ENCODE assay signal across 39 mouse cellular contexts in the genomic region with DNA sequence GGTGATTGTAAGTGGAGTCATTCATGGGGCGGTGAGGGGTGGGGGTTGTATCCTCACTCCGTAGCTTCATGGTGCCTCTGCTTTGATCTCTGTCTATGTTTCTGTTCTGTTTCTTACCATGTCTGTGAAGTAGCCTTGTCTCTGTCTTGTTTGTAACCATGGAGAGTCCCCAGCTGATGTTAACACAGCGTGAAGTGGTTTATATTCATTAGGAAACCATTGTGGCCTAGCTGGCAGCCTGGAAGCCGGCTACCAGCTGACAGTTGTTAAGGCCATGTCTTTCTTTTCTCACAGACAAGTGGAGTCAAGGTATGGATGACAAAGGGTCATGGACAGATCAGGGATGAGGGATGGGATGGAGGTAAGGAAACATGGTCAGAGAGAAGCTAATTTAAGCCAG. TPM values are rescaled to one million over a fixed set of nuclear protein-coding genes. Genes with fewer than 3 reads are reported as not detected.
DNase-seq lines count a peak whose midpoint lies in the region; ATAC-seq and TF ChIP-seq lines count a peak whose summit lies in the region.
"Had no signal": no experiment of that assay in that cellular context is flagged by ENCODE, and none has a peak within 500 bp of the region (broad histone marks: within the 10 kb centered on the region; RNA-seq: fewer than 3 reads in every experiment).

No protein-coding gene starts in this region.

- 0 out of 2 replicates have a peak, but pooled peaks have one; percentile 19 for ATAC-seq in midbrain, embryonic 11.5 days (ENCODE audit: low FRiP score)
- ATAC-seq in midbrain, embryonic 16.5 days, result no peak
- peak; percentile 34; the same call in 1 of the 2 replicates for ATAC-seq in neural tube, embryonic 13.5 days (ENCODE audit: low read depth)
- ATAC-seq: activated CD4-positive, CD25-positive, alpha-beta regulatory T cell, adult 4 months; forebrain, embryonic 16.5 days; inflammation-experienced regulatory T-cells, adult 6 months; lung, postnatal 0 days had no signal

- no peak overlapping the region for H3K4me3 ChIP-seq in midbrain, embryonic 11.5 days (ENCODE audit: low read depth, low read length)
- no peak overlapping the region for H3K4me3 ChIP-seq in midbrain, embryonic 16.5 days (ENCODE audit: low read depth, low read length)
- H3K4me3 ChIP-seq in neural tube, embryonic 13.5 days, result no peak overlapping the region
- H3K4me3 ChIP-seq: erythroblast, embryonic 14.5 days; gastrocnemius, adult 2 months; heart, adult 2 months; heart, embryonic 12.5 days; kidney, embryonic 15.5 days; layer of hippocampus, adult 2 months; limb, embryonic 15.5 days; liver, embryonic 13.5 days; megakaryocyte, embryonic 14.5 days had no signal

- TF ChIP-seq CTCF in brain, embryonic 14.5 days (IDR thresholded peaks at IDR 0.05; ENCODE audit: borderline replicate concordance, extremely low read depth, insufficient read depth, insufficient read length), result no peak

- no peaks in the 10 kb centered on the region for H3K9me3 ChIP-seq in midbrain, embryonic 11.5 days (ENCODE audit: control insufficient read depth, low read length)
- no peaks in the 10 kb centered on the region for H3K9me3 ChIP-seq in midbrain, embryonic 16.5 days (replicated peaks; ENCODE audit: control insufficient read depth, low read length, poor library complexity, severe bottlenecking)
- no peaks in the 10 kb centered on the region for H3K9me3 ChIP-seq in neural tube, embryonic 13.5 days
- H3K9me3 ChIP-seq: heart, embryonic 12.5 days; kidney, embryonic 15.5 days; limb, embryonic 15.5 days; liver, embryonic 13.5 days had no signal

- H3K9ac ChIP-seq in midbrain, embryonic 11.5 days (ENCODE audit: low read length), result no peak overlapping the region
- H3K9ac ChIP-seq in midbrain, embryonic 16.5 days (ENCODE audit: low read depth, low read length), result no peak overlapping the region
- H3K9ac ChIP-seq in neural tube, embryonic 13.5 days, result no peak overlapping the region
- H3K9ac ChIP-seq: heart, embryonic 12.5 days; kidney, embryonic 15.5 days; limb, embryonic 15.5 days; liver, embryonic 13.5 days had no signal

- no peaks in the 10 kb centered on the region for H3K36me3 ChIP-seq in midbrain, embryonic 11.5 days (ENCODE audit: control insufficient read depth, insufficient read depth, low read length)
- no peaks in the 10 kb centered on the region for H3K36me3 ChIP-seq in midbrain, embryonic 16.5 days (ENCODE audit: control insufficient read depth, insufficient read depth, low read length)
- no peaks in the 10 kb centered on the region for H3K36me3 ChIP-seq in neural tube, embryonic 13.5 days
- H3K36me3 ChIP-seq: heart, embryonic 12.5 days; kidney, embryonic 15.5 days; limb, embryonic 15.5 days; liver, embryonic 13.5 days had no signal

- no peaks in the 10 kb centered on the region for H3K4me1 ChIP-seq in midbrain, embryonic 11.5 days (ENCODE audit: control insufficient read depth, insufficient read depth, low read length)
- peaks cover 3% of the 10 kb centered on the region for H3K4me1 ChIP-seq in midbrain, embryonic 16.5 days (ENCODE audit: control insufficient read depth, insufficient read depth, low read length)
- H3K4me1 ChIP-seq in neural tube, embryonic 13.5 days (replicated peaks), result peaks cover 18% of the 10 kb centered on the region
- H3K4me1 ChIP-seq: heart, embryonic 12.5 days; limb, embryonic 15.5 days; liver, embryonic 13.5 days; megakaryocyte, embryonic 14.5 days had no signal

- TF ChIP-seq POLR2A in brain, embryonic 14.5 days (IDR thresholded peaks at IDR 0.05; ENCODE audit: borderline replicate concordance, extremely low read depth, insufficient read depth, insufficient read length, poor library complexity, severe bottlenecking), result no peak

- H3K4me2 ChIP-seq in midbrain, embryonic 11.5 days, result no peak overlapping the region
- H3K4me2 ChIP-seq in midbrain, embryonic 16.5 days (ENCODE audit: low read length), result no peak overlapping the region
- no peak overlapping the region for H3K4me2 ChIP-seq in neural tube, embryonic 13.5 days
- H3K4me2 ChIP-seq: heart, embryonic 12.5 days; kidney, embryonic 15.5 days; limb, embryonic 15.5 days; liver, embryonic 13.5 days had no signal

- H3K27me3 ChIP-seq in midbrain, embryonic 11.5 days (ENCODE audit: control insufficient read depth, insufficient read depth, low read length), result no peaks in the 10 kb centered on the region
- H3K27me3 ChIP-seq in midbrain, embryonic 16.5 days (ENCODE audit: control insufficient read depth, insufficient read depth, low read depth, low read length), result no peaks in the 10 kb centered on the region
- H3K27me3 ChIP-seq in neural tube, embryonic 13.5 days, result peaks cover 28% of the 10 kb centered on the region
- H3K27me3 ChIP-seq: CH12.LX; heart, embryonic 12.5 days; kidney, embryonic 15.5 days; limb, embryonic 15.5 days; liver, embryonic 13.5 days had no signal

- no peak overlapping the region for H3K27ac ChIP-seq in midbrain, embryonic 11.5 days (ENCODE audit: low read depth, low read length)
- H3K27ac ChIP-seq in midbrain, embryonic 16.5 days (ENCODE audit: low read length), result no peak overlapping the region
- H3K27ac ChIP-seq in neural tube, embryonic 13.5 days (replicated peaks), result no peak overlapping the region
- H3K27ac ChIP-seq: gastrocnemius, adult 2 months; heart, adult 2 months; kidney, embryonic 15.5 days; layer of hippocampus, adult 2 months; limb, embryonic 15.5 days; liver, embryonic 13.5 days had no signal

- 36% methylated on average over 4 of the region's 4 CpGs for WGBS in midbrain, embryonic 11.5 days
- WGBS in midbrain, embryonic 16.5 days, result 21% methylated on average over 4 of the region's 4 CpGs
- 14% methylated on average over 4 of the region's 4 CpGs for WGBS in neural tube, embryonic 13.5 days

- DNase-seq in embryo, embryonic 10 days (ENCODE audit: low spot score), result peak; percentile 19
- DNase-seq in embryo, embryonic 9.5 days (ENCODE audit: extremely low spot score), result no peak
- DNase-seq in midbrain, embryonic 11.5 days (ENCODE audit: low spot score, missing footprints), result no peak
- peak; percentile 49 for DNase-seq in brain, embryonic 14.5 days (ENCODE audit: low read depth)
- DNase-seq in heart, adult 18-20 months, result no peak
- DNase-seq: adrenal gland, adult 2 months; adrenal gland, postnatal 36 days; cerebellum, adult 8-10 months; cerebellum, postnatal 25 days; gastrocnemius, adult 2 months; gastrocnemius, postnatal 36 days; heart, adult 2 months; heart, postnatal 4 days; kidney, adult 11 months; kidney, postnatal 25 days; liver, embryonic 13.5 days; lung, adult 18-20 months; lung, postnatal 4 days; retina, postnatal 1 day; right cerebral cortex, postnatal 14 days; thymus, postnatal 14 days had no signal

RNA-seq across cellular contexts. Expression of gene Hs6st3, which starts 12.3 kb away (rescaled TPM):
- polyA plus RNA-seq in midbrain, embryonic 11.5 days (2014; fragmentation: Nextera tagmentation; extraction: Ambion mirVana), result 0.12 and 0.20 TPM in 2 replicates
- polyA plus RNA-seq in midbrain, embryonic 16.5 days (2015; fragmentation: Nextera tagmentation; extraction: Ambion mirVana), result 1.2 and 1.3 TPM in 2 replicates
- polyA plus RNA-seq in brain, embryonic 14.5 days (2012; rRNA removed), result 4.2 and 11.1 TPM in 2 replicates
- polyA plus RNA-seq in neural tube, embryonic 13.5 days (2015; fragmentation: Nextera tagmentation; extraction: Ambion mirVana), result 1.2 and 1.5 TPM in 2 replicates
- not detected for total RNA-seq in heart, adult 18-20 months (2021)
- total RNA-seq: CH12.LX; gastrocnemius, adult 2 months; gastrocnemius, postnatal 36 days; heart, adult 2 months; monocyte, adult 5-6 weeks had no signal
- polyA plus RNA-seq: activated CD4-positive, CD25-positive, alpha-beta regulatory T cell, adult 4 months; C2C12; erythroblast, embryonic 14.5 days; forebrain, embryonic 11.5 days; heart, adult 2 months; heart, postnatal 0 days; inflammation-experienced regulatory T-cells, adult 6 months; liver, embryonic 13.5 days; small intestine, adult 2 months had no signal

RNA-seq across cellular contexts. Expression of gene Uggt2, which starts 26.6 kb away (rescaled TPM):
- 15.1 and 17.8 TPM in 2 replicates for polyA plus RNA-seq in midbrain, embryonic 11.5 days (2014; fragmentation: Nextera tagmentation; extraction: Ambion mirVana)
- polyA plus RNA-seq in midbrain, embryonic 16.5 days (2015; fragmentation: Nextera tagmentation; extraction: Ambion mirVana), result 20.0 and 23.8 TPM in 2 replicates
- polyA plus RNA-seq in brain, embryonic 14.5 days (2012; rRNA removed), result 42.6 and 43.8 TPM in 2 replicates
- 15.2 and 16.3 TPM in 2 replicates for polyA plus RNA-seq in neural tube, embryonic 13.5 days (2015; fragmentation: Nextera tagmentation; extraction: Ambion mirVana)
- total RNA-seq in heart, adult 18-20 months (2021), result 1 to 10 TPM; 7.4 to 8.0 TPM
- polyA plus RNA-seq: erythroblast, embryonic 14.5 days had no signal

Comparison
In these comparisons a context has a peak if more than half of its experiments do, and no peak if none do; other contexts are left out.
1. DNase-seq: peak in embryo, embryonic 10 days (single experiment) and brain, embryonic 14.5 days (single experiment); none in embryo, embryonic 9.5 days (single experiment), midbrain, embryonic 11.5 days (single experiment) and heart, adult 18-20 months (0 of 2).